Mouse (Mus musculus): Measurements from ENCODE around the gene Hoxb5.

Gene Hoxb5

GRCm38 (mm10) chr11:96303151-96304099 lies at the start of gene Hoxb5:
Gene Hoxb5 (plus strand): TSS chr11:96303336.
- DNase-seq (ENCODE audit: low spot score in 2 of 2): no peak

- no peak for DNase-seq (ENCODE audit: low spot score in 2 of 2)
Measured at GRCm38 (mm10) chr11:96254221-96254620, 48.9 kb upstream of the Hoxb5 start.

GRCm38 (mm10) chr11:96255111-96255995 lies 47.8 kb upstream of the Hoxb5 start:
- DNase-seq (ENCODE audit: low spot score in 2 of 2): no peak

- DNase-seq (ENCODE audit: low spot score in 2 of 2): no peak
Measured at GRCm38 (mm10) chr11:96255996-96256445, 47.1 kb upstream of the Hoxb5 start.

- DNase-seq (ENCODE audit: low spot score in 2 of 2): no peak
Measured at GRCm38 (mm10) chr11:96257141-96257540, 46.0 kb upstream of the Hoxb5 start.

- DNase-seq (ENCODE audit: low spot score in 2 of 2): no peak
Measured at GRCm38 (mm10) chr11:96259038-96259437, 44.1 kb upstream of the Hoxb5 start.

GRCm38 (mm10) chr11:96259511-96259910 lies 43.6 kb upstream of the Hoxb5 start:
- DNase-seq (ENCODE audit: low spot score in 2 of 2): no peak

GRCm38 (mm10) chr11:96260310-96260970 lies 42.7 kb upstream of the Hoxb5 start:
- no peak for DNase-seq (ENCODE audit: low spot score in 2 of 2)

GRCm38 (mm10) chr11:96261323-96261890 lies 41.7 kb upstream of the Hoxb5 start:
- DNase-seq (ENCODE audit: low spot score in 2 of 2): no peak

GRCm38 (mm10) chr11:96262262-96262830 lies 40.8 kb upstream of the Hoxb5 start:
- DNase-seq (ENCODE audit: low spot score in 2 of 2): no peak

- no peak for DNase-seq (ENCODE audit: low spot score in 2 of 2)
Measured at GRCm38 (mm10) chr11:96263636-96264389, 39.3 kb upstream of the Hoxb5 start.

- no peak for DNase-seq (ENCODE audit: low spot score in 2 of 2)
Measured at GRCm38 (mm10) chr11:96264390-96265020, 38.6 kb upstream of the Hoxb5 start.

GRCm38 (mm10) chr11:96265954-96266353 lies 37.2 kb upstream of the Hoxb5 start:
- no peak for DNase-seq (ENCODE audit: low spot score in 2 of 2)

GRCm38 (mm10) chr11:96267021-96267920 lies 35.9 kb upstream of the Hoxb5 start:
- DNase-seq (ENCODE audit: low spot score in 2 of 2): no peak

- no peak for DNase-seq (ENCODE audit: low spot score in 2 of 2)
Measured at GRCm38 (mm10) chr11:96268031-96268745, 34.9 kb upstream of the Hoxb5 start.

GRCm38 (mm10) chr11:96269869-96270268 lies 33.3 kb upstream of the Hoxb5 start:
- no peak for DNase-seq (ENCODE audit: low spot score in 2 of 2)

GRCm38 (mm10) chr11:96270996-96271540 lies 32.1 kb upstream of the Hoxb5 start, which contains the start of gene Hoxb9:
Gene Hoxb9 (plus strand): TSS chr11:96271457.
- no peak for DNase-seq (ENCODE audit: low spot score in 2 of 2)

GRCm38 (mm10) chr11:96271541-96272011 lies 31.6 kb upstream of the Hoxb5 start:
- no peak for DNase-seq (ENCODE audit: low spot score in 2 of 2)
